Mouse (Mus musculus) lung, embryonic 16.5 days (tissue): ENCODE results near the gene Aldh3b2. TPM values are rescaled to one million over a fixed set of nuclear protein-coding genes. Genes with fewer than 3 reads are reported as not detected.

Source experiments
- ATAC-seq: fragments of 200-750 bp; cut with Nextera tagmentation; 2 replicates; pipeline ENCODE4 v1.8.0; 2017; ENCODE audit warnings: low read depth, mild to moderate bottlenecking, moderate library complexity
- H3K27ac ChIP-seq: fragments of 300-500 bp; sonication (generic); 2 replicates; pipeline ENCODE4 v1.5.1; 2014; ENCODE audit warnings: mild to moderate bottlenecking, control low read depth, low read length
- H3K27me3 ChIP-seq: fragments of 300-500 bp; sonication (generic); 2 replicates; pipeline ENCODE4 v1.6.1; 2014; ENCODE audit warnings: low read depth, low read length, mixed read lengths; ENCODE audit not compliant: control insufficient read depth, insufficient read depth
- H3K36me3 ChIP-seq: fragments of 300-500 bp; sonication (generic); 2 replicates; pipeline ENCODE4 v1.6.1; 2014; ENCODE audit warnings: low read length; ENCODE audit not compliant: control insufficient read depth, insufficient read depth
- H3K4me1 ChIP-seq: fragments of 300-500 bp; sonication (generic); replicated peaks from 2 replicates; pipeline ENCODE4 v1.6.1; 2014; ENCODE audit warnings: low read length, mixed read lengths; ENCODE audit not compliant: control insufficient read depth, insufficient read depth
- H3K4me2 ChIP-seq: fragments of 300-500 bp; sonication (generic); 2 replicates; pipeline ENCODE4 v1.6.1; 2014; ENCODE audit warnings: low read depth, low read length, control low read depth
- H3K4me3 ChIP-seq: fragments of 300-500 bp; sonication (generic); 2 replicates; pipeline ENCODE4 v1.5.1; 2014; ENCODE audit warnings: mild to moderate bottlenecking, low read length, control low read depth
- H3K9ac ChIP-seq: fragments of 300-500 bp; sonication (generic); 2 replicates; pipeline ENCODE4 v1.6.1; 2014; ENCODE audit warnings: low read length, control low read depth
- H3K9me3 ChIP-seq: fragments of 300-500 bp; sonication (generic); 2 replicates; pipeline ENCODE4 v1.6.1; 2016; ENCODE audit warnings: low read length; ENCODE audit not compliant: control insufficient read depth
- WGBS: fragments of 180-500 bp; shearing (Covaris S2); extraction: QIAGEN DNeasy Blood & Tissue Kit; methylation state at CpG from one replicate; pipeline ENCODE4 v1.1.7; 2014; 5-methylcytosine and 5-hydroxymethylcytosine counted together
- polyA plus RNA-seq: library from polyadenylated mRNA; unstranded; fragments of >200 nt; fragmentation: Nextera tagmentation; extraction: Ambion mirVana; gene quantifications from 2 replicates; pipeline ENCODE4 v1.2.1, GENCODE M21; 2015

Aldh3b2 gene
- polyA plus RNA-seq, 1 experiment from 2014 or later, result 1.8 TPM

- Histone ChIP-seq H3K4me1 (peaks cover 30% of the 10 kb centered on the region), H3K27ac (peak overlapping the region; percentile 90), H3K9me3 (no peaks in the 10 kb centered on the region), H3K9ac (no peak overlapping the region; the same call in 1 of the 2 replicates), H3K36me3 (no peaks in the 10 kb centered on the region), H3K4me3 (no peak overlapping the region), H3K27me3 (no peaks in the 10 kb centered on the region), H3K4me2 (0 out of 2 replicates have a peak overlapping the region, but pooled peaks have one; percentile 18)
- no peak for ATAC-seq
- WGBS, result 81% methylated on average over 4 of the region's 4 CpGs
Measured at GRCm38 (mm10) chr19:3928779-3929178, 43.3 kb upstream of the Aldh3b2 start.

- Histone ChIP-seq H3K27ac (peak within 1 kb of the TSS; percentile 90), H3K36me3 (no peaks in the 10 kb centered on the region), H3K4me1 (peaks cover 27% of the 10 kb centered on the region), H3K4me2 (peak within 1 kb of the TSS; percentile 30; the same call in 1 of the 2 replicates), H3K4me3 (peak within 1 kb of the TSS; percentile 12; the same call in 1 of the 2 replicates), H3K9ac (peak within 1 kb of the TSS; percentile 30), H3K27me3 (no peaks in the 10 kb centered on the region), H3K9me3 (no peaks in the 10 kb centered on the region)
- ATAC-seq, result peak; percentile 80
- WGBS, result 24% methylated on average over 12 of the region's 12 CpGs
Measured at GRCm38 (mm10) chr19:3929211-3929941, 42.8 kb upstream of the Aldh3b2 start, which contains the start of gene Aldh3b1. TSS of gene Aldh3b1 (minus strand) at chr19:3929808.

GRCm38 (mm10) chr19:3930262-3931057, 41.7 kb upstream of the Aldh3b2 start:
- Histone ChIP-seq H3K27ac (peak overlapping the region; percentile 90), H3K4me2 (no peak overlapping the region), H3K4me1 (peaks cover 27% of the 10 kb centered on the region), H3K27me3 (no peaks in the 10 kb centered on the region), H3K9me3 (no peaks in the 10 kb centered on the region), H3K36me3 (no peaks in the 10 kb centered on the region), H3K9ac (peak overlapping the region; percentile 30; the same call in 1 of the 2 replicates), H3K4me3 (no peak overlapping the region)
- 60% methylated on average over 21 of the region's 21 CpGs for WGBS
- ATAC-seq, result no peak

GRCm38 (mm10) chr19:3931716-3932115, 40.4 kb upstream of the Aldh3b2 start:
- Histone ChIP-seq H3K27me3 (no peaks in the 10 kb centered on the region), H3K9ac (no peak overlapping the region), H3K4me2 (no peak overlapping the region), H3K27ac (no peak overlapping the region), H3K9me3 (no peaks in the 10 kb centered on the region), H3K4me1 (peaks cover 29% of the 10 kb centered on the region), H3K36me3 (no peaks in the 10 kb centered on the region), H3K4me3 (no peak overlapping the region)
- ATAC-seq, result no peak
- 80% methylated on average over 9 of the region's 9 CpGs for WGBS

- 4% methylated on average over 42 of the region's 42 CpGs for WGBS
Measured at GRCm38 (mm10) chr19:3935032-3935895, 36.9 kb upstream of the Aldh3b2 start, which contains the start of gene Unc93b1. TSS of gene Unc93b1 (plus strand) at chr19:3935186.

GRCm38 (mm10) chr19:3935896-3936850, 36.0 kb upstream of the Aldh3b2 start:
- H3K4me1 ChIP-seq, result peaks cover 8% of the 10 kb centered on the region
- H3K4me2 ChIP-seq, result peak overlapping the region; percentile 84
- WGBS, result 7% methylated on average over 22 of the region's 22 CpGs
- no peaks in the 10 kb centered on the region for H3K9me3 ChIP-seq
- no peak overlapping the region for H3K27ac ChIP-seq
- H3K9ac ChIP-seq, result peak overlapping the region; percentile 67
- H3K36me3 ChIP-seq, result no peaks in the 10 kb centered on the region
- peak overlapping the region; percentile 50 for H3K4me3 ChIP-seq
- H3K27me3 ChIP-seq, result no peaks in the 10 kb centered on the region
- ATAC-seq, result peak; percentile 35

More at GRCm38 (mm10) chr19:3935032-3935895, 36.9 kb upstream of the Aldh3b2 start, which contains the start of gene Unc93b1:
- Histone ChIP-seq H3K4me1 (peaks cover 14% of the 10 kb centered on the region), H3K27ac (no peak within 1 kb of the TSS), H3K4me3 (peak within 1 kb of the TSS; percentile 50), H3K36me3 (no peaks in the 10 kb centered on the region), H3K9ac (peak within 1 kb of the TSS; percentile 67), H3K27me3 (no peaks in the 10 kb centered on the region), H3K4me2 (peak within 1 kb of the TSS; percentile 84), H3K9me3 (no peaks in the 10 kb centered on the region)
- ATAC-seq, result peak; percentile 91

GRCm38 (mm10) chr19:3942315-3942714, 29.8 kb upstream of the Aldh3b2 start:
- Histone ChIP-seq H3K4me2 (no peak overlapping the region), H3K9me3 (no peaks in the 10 kb centered on the region), H3K4me3 (no peak overlapping the region), H3K9ac (no peak overlapping the region), H3K27me3 (no peaks in the 10 kb centered on the region), H3K36me3 (no peaks in the 10 kb centered on the region), H3K27ac (no peak overlapping the region), H3K4me1 (0 out of 2 replicates have a peak, but pooled peaks cover 3% of the 10 kb centered on the region)
- 78% methylated on average over 7 of the region's 7 CpGs for WGBS
- ATAC-seq, result no peak
